Mouse (Mus musculus) heart, postnatal 0 days (tissue): ENCODE results near the gene Tfdp1.

Experiments
- CTCF ChIP-seq: IDR thresholded peaks from 2 replicates; pipeline ENCODE4 v1.5.1; 2016; ENCODE audit warnings: antibody characterized with exemption, control low read depth, low read depth
- EP300 ChIP-seq: IDR thresholded peaks from 2 replicates; pipeline ENCODE4 v1.6.1; 2016; ENCODE audit warnings: antibody characterized with exemption, low read depth

DNA sequence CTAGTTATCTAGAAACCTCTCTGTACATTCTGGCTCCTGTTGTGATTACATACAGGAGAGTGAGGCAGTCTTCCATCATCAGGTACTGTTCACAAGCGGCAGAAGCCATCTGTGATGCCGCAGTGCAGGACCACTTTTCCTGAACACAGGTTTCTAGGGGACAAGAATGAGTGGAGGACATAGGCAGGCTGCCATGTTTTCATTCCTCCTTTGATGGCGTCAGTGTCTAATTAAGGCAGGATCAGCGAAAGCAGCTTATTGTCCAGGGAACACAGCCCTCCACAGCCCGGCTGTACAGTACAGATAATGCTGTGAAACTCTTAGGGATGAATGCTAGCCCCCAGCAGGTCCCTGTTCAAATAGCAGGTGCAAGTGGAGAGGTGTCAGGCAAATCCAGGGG lies 67.5 kb downstream of the Tfdp1 start:
- TF ChIP-seq CTCF (no peak), EP300 (no peak)
